Mouse (Mus musculus): ENCODE measurements around the gene Notch2.

GRCm38 (mm10) chr3:98055808-98056728 is 42.7 kb downstream of the Notch2 start:
- TF ChIP-seq POLR2A (IDR thresholded peaks at IDR 0.05; ENCODE audit: low read depth, low read length) (no peak), CTCF (IDR thresholded peaks at IDR 0.05; ENCODE audit: borderline replicate concordance, insufficient read depth, low read length) (no peak)
